Mouse (Mus musculus): ENCODE data around the gene Rap1gap. TPM values are rescaled to one million over a fixed set of nuclear protein-coding genes. Genes with fewer than 3 reads are reported as not detected.
A peak's percentile ranks its signal among the peaks of the same experiment; 100 is the strongest.

The Rap1gap gene
- polyA plus RNA-seq, 1 experiment from 2014 or later: 8.0 TPM

GRCm38 (mm10) chr4:137732361-137732760, 67.8 kb downstream of the Rap1gap start:
- DNase-seq (ENCODE audit: low spot score): no peak
- Histone ChIP-seq H3K27ac (no peak overlapping the region), H3K4me3 (no peak overlapping the region), H3K4me1 (peaks cover 36% of the 10 kb centered on the region), H3K27me3 (ENCODE audit: insufficient read depth, poor library complexity, severe bottlenecking) (peaks cover 62% of the 10 kb centered on the region), H3K36me3 (no peaks in the 10 kb centered on the region), H3K9me3 (no peaks in the 10 kb centered on the region)
- 79% methylated on average over 3 of the region's 3 CpGs for WGBS

GRCm38 (mm10) chr4:137732962-137733361, 68.4 kb downstream of the Rap1gap start:
- no peak for DNase-seq (ENCODE audit: low spot score)
- Histone ChIP-seq H3K4me3 (no peak overlapping the region), H3K27me3 (ENCODE audit: insufficient read depth, poor library complexity, severe bottlenecking) (peaks cover 56% of the 10 kb centered on the region), H3K9me3 (no peaks in the 10 kb centered on the region), H3K4me1 (peaks cover 36% of the 10 kb centered on the region), H3K27ac (no peak overlapping the region), H3K36me3 (no peaks in the 10 kb centered on the region)
- 74% methylated on average over 3 of the region's 3 CpGs for WGBS

- 66% methylated on average over 5 of the region's 5 CpGs for WGBS
- H3K9me3 ChIP-seq: no peaks in the 10 kb centered on the region
- H3K4me3 ChIP-seq: no peak overlapping the region
- no peaks in the 10 kb centered on the region for H3K36me3 ChIP-seq
- no peak for DNase-seq (ENCODE audit: low spot score)
- no peak overlapping the region for H3K27ac ChIP-seq
- H3K27me3 ChIP-seq (ENCODE audit: insufficient read depth, poor library complexity, severe bottlenecking): peaks cover 51% of the 10 kb centered on the region
- peaks cover 36% of the 10 kb centered on the region for H3K4me1 ChIP-seq
Measured at GRCm38 (mm10) chr4:137733459-137733858, 68.9 kb downstream of the Rap1gap start.

GRCm38 (mm10) chr4:137736220-137736701, 71.7 kb downstream of the Rap1gap start:
- DNase-seq (ENCODE audit: low spot score): no peak
- WGBS: 55% methylated on average over 11 of the region's 11 CpGs

GRCm38 (mm10) chr4:137737760-137738159, 73.2 kb downstream of the Rap1gap start:
- Histone ChIP-seq H3K27ac (no peak overlapping the region), H3K9me3 (no peaks in the 10 kb centered on the region), H3K36me3 (no peaks in the 10 kb centered on the region), H3K4me1 (peaks cover 33% of the 10 kb centered on the region), H3K27me3 (ENCODE audit: insufficient read depth, poor library complexity, severe bottlenecking) (peaks cover 14% of the 10 kb centered on the region), H3K4me3 (no peak overlapping the region)
- no peak for DNase-seq (ENCODE audit: low spot score)
- 48% methylated on average over 3 of the region's 3 CpGs for WGBS

More at GRCm38 (mm10) chr4:137736220-137736701, 71.7 kb downstream of the Rap1gap start:
- Histone ChIP-seq H3K27ac (0 out of 2 replicates have a peak overlapping the region, but pooled peaks have one; percentile 12), H3K4me1 (peaks cover 33% of the 10 kb centered on the region), H3K9me3 (no peaks in the 10 kb centered on the region), H3K4me3 (no peak overlapping the region), H3K36me3 (no peaks in the 10 kb centered on the region), H3K27me3 (ENCODE audit: insufficient read depth, poor library complexity, severe bottlenecking) (peaks cover 28% of the 10 kb centered on the region)

- H3K4me1 ChIP-seq: peaks cover 30% of the 10 kb centered on the region
- DNase-seq (ENCODE audit: low spot score): no peak
- H3K9me3 ChIP-seq: no peaks in the 10 kb centered on the region
- H3K4me3 ChIP-seq: peak overlapping the region; percentile 19; the same call in 1 of the 2 replicates
- 46% methylated on average over 9 of the region's 9 CpGs for WGBS
- H3K36me3 ChIP-seq: no peaks in the 10 kb centered on the region
- H3K27ac ChIP-seq: no peak overlapping the region
- H3K27me3 ChIP-seq (ENCODE audit: insufficient read depth, poor library complexity, severe bottlenecking): peaks cover 18% of the 10 kb centered on the region
Measured at GRCm38 (mm10) chr4:137739151-137739923, 74.8 kb downstream of the Rap1gap start.

- WGBS: 80% methylated on average over 7 of the region's 7 CpGs
- Histone ChIP-seq H3K9me3 (no peaks in the 10 kb centered on the region), H3K27ac (no peak overlapping the region), H3K4me3 (no peak overlapping the region), H3K4me1 (peaks cover 30% of the 10 kb centered on the region), H3K36me3 (no peaks in the 10 kb centered on the region), H3K27me3 (ENCODE audit: insufficient read depth, poor library complexity, severe bottlenecking) (peaks cover 14% of the 10 kb centered on the region)
- DNase-seq (ENCODE audit: low spot score): no peak
Measured at GRCm38 (mm10) chr4:137740350-137740749, 75.8 kb downstream of the Rap1gap start.

- Histone ChIP-seq H3K4me1 (peaks cover 5% of the 10 kb centered on the region; the same call in 1 of the 2 replicates), H3K9me3 (no peaks in the 10 kb centered on the region), H3K27me3 (ENCODE audit: insufficient read depth, poor library complexity, severe bottlenecking) (peaks cover 11% of the 10 kb centered on the region; the same call in 1 of the 2 replicates), H3K4me3 (no peak overlapping the region), H3K36me3 (no peaks in the 10 kb centered on the region), H3K27ac (no peak overlapping the region)
- DNase-seq (ENCODE audit: low spot score): no peak
- 58% methylated on average over 7 of the region's 7 CpGs for WGBS
Measured at GRCm38 (mm10) chr4:137743791-137744190, 79.3 kb downstream of the Rap1gap start.

GRCm38 (mm10) chr4:137744433-137744918, 80.0 kb downstream of the Rap1gap start:
- no peaks in the 10 kb centered on the region for H3K9me3 ChIP-seq
- H3K36me3 ChIP-seq: no peaks in the 10 kb centered on the region
- 66% methylated on average over 13 of the region's 13 CpGs for WGBS
- no peak overlapping the region for H3K27ac ChIP-seq
- H3K4me3 ChIP-seq: no peak overlapping the region
- H3K4me1 ChIP-seq: peaks cover 2% of the 10 kb centered on the region; the same call in 1 of the 2 replicates
- peaks cover 11% of the 10 kb centered on the region; the same call in 1 of the 2 replicates for H3K27me3 ChIP-seq (ENCODE audit: insufficient read depth, poor library complexity, severe bottlenecking)
- no peak for DNase-seq (ENCODE audit: low spot score)

- WGBS: 82% methylated on average over 9 of the region's 9 CpGs
- Histone ChIP-seq H3K4me3 (no peak overlapping the region), H3K27me3 (ENCODE audit: insufficient read depth, poor library complexity, severe bottlenecking) (peaks cover 11% of the 10 kb centered on the region; the same call in 1 of the 2 replicates), H3K36me3 (no peaks in the 10 kb centered on the region), H3K4me1 (peaks cover 23% of the 10 kb centered on the region), H3K27ac (no peak overlapping the region), H3K9me3 (no peaks in the 10 kb centered on the region)
- no peak for DNase-seq (ENCODE audit: low spot score)
Measured at GRCm38 (mm10) chr4:137747091-137747490, 82.6 kb downstream of the Rap1gap start.

GRCm38 (mm10) chr4:137747590-137747989, 83.1 kb downstream of the Rap1gap start:
- H3K27ac ChIP-seq: no peak overlapping the region
- no peak overlapping the region for H3K4me3 ChIP-seq
- H3K27me3 ChIP-seq (ENCODE audit: insufficient read depth, poor library complexity, severe bottlenecking): peaks cover 11% of the 10 kb centered on the region; the same call in 1 of the 2 replicates
- H3K9me3 ChIP-seq: no peaks in the 10 kb centered on the region
- peaks cover 28% of the 10 kb centered on the region for H3K4me1 ChIP-seq
- DNase-seq (ENCODE audit: low spot score): no peak
- WGBS: 74% methylated on average over 5 of the region's 5 CpGs
- H3K36me3 ChIP-seq: no peaks in the 10 kb centered on the region

GRCm38 (mm10) chr4:137748726-137749125, 84.2 kb downstream of the Rap1gap start:
- no peaks in the 10 kb centered on the region for H3K36me3 ChIP-seq
- peaks cover 33% of the 10 kb centered on the region for H3K4me1 ChIP-seq
- peaks cover 7% of the 10 kb centered on the region; the same call in 1 of the 2 replicates for H3K27me3 ChIP-seq (ENCODE audit: insufficient read depth, poor library complexity, severe bottlenecking)
- H3K27ac ChIP-seq: 0 out of 2 replicates have a peak overlapping the region, but pooled peaks have one; percentile 6
- no peak for DNase-seq (ENCODE audit: low spot score)
- H3K4me3 ChIP-seq: no peak overlapping the region
- H3K9me3 ChIP-seq: no peaks in the 10 kb centered on the region
- 56% methylated on average over 4 of the region's 4 CpGs for WGBS

GRCm38 (mm10) chr4:137749680-137750079, 85.2 kb downstream of the Rap1gap start:
- no peak for DNase-seq (ENCODE audit: low spot score)
- H3K27me3 ChIP-seq (ENCODE audit: insufficient read depth, poor library complexity, severe bottlenecking): peaks cover 4% of the 10 kb centered on the region; the same call in 1 of the 2 replicates
- no peak overlapping the region for H3K4me3 ChIP-seq
- WGBS: 71% methylated on average over 9 of the region's 9 CpGs
- peaks cover 33% of the 10 kb centered on the region for H3K4me1 ChIP-seq
- no peaks in the 10 kb centered on the region for H3K36me3 ChIP-seq
- H3K27ac ChIP-seq: 0 out of 2 replicates have a peak overlapping the region, but pooled peaks have one; percentile 62
- no peaks in the 10 kb centered on the region for H3K9me3 ChIP-seq

All from heart, embryonic 10.5 days (tissue).